Mouse (Mus musculus): ENCODE data around the gene Ttc30a1.
A peak's percentile ranks its signal among the peaks of the same experiment; 100 is the strongest.
"Not testable (repeated sequence)": the region's sequence is repeated elsewhere in the genome, so short reads cannot be mapped to it uniquely, and the experiment has no call there.

Gene Ttc30a1

DNA sequence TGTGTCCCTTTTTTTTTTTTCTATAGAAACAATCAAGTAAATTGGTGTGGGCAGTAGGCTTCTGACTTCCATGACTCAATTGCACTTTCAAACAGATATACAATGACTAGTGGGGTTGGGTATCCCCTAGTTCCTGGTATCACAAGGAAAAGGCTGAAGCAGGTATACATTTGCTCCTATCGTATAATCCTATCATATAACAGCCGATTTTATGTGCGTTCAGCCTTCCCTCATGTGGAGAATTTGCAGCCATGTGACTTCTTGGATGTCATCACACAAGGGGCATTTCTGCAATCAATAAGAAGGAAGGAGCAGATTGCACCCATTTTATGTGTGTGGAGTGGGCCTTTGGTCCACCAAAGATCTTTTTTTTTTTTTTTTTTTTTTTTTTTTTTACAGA lies 1.3 kb upstream of the Ttc30a1 start:
- DNase-seq (ENCODE audit: low spot score in 2 of 2) = no peak

DNA sequence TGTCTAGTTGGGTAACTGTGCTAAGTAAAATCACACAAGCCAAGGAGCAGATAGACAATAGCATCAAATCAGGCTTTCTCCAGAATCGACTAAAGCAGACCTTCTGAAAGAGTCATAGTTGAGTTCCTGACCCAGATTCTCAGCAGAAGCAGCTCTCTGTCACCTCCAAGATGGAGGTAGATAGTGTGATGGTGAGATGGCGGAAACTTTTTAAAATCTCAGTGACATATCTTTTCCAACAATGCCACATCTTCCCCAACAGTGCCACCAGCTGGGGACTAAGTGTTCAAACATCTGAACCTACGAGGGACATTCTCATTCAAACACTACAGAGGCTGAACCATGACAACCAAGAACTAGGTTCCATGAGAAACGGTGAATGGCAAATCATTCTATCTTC lies 859 bp upstream of the Ttc30a1 start:
- no peak for DNase-seq (ENCODE audit: low spot score in 2 of 2)

DNA sequence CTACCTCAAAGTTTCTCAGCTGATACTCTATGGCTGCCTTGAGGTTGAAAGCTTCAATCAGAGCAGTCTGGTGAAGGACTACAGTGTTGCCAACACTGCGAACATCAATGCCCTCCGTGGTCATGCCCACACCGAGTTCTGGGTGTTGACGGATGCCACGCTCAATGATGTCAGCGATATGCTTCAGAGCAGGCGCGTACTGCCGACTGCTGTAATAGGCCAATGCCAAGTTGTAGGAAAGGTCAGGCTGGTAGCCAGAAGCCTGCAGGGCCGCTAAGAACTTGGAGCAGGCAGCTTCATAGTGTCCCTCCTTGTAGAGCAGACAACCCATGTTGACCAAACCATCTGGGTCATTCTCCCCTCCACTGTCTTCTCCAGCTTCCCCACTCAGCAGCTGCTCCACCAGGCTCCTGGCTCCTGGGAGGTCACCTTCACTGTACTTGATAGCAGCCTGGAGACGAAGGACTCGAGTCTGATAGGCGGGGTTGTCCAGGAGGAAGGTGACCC lies 781 bp downstream of the Ttc30a1 start:
- DNase-seq (ENCODE audit: low spot score in 2 of 2) = not testable (repeated sequence)

DNA sequence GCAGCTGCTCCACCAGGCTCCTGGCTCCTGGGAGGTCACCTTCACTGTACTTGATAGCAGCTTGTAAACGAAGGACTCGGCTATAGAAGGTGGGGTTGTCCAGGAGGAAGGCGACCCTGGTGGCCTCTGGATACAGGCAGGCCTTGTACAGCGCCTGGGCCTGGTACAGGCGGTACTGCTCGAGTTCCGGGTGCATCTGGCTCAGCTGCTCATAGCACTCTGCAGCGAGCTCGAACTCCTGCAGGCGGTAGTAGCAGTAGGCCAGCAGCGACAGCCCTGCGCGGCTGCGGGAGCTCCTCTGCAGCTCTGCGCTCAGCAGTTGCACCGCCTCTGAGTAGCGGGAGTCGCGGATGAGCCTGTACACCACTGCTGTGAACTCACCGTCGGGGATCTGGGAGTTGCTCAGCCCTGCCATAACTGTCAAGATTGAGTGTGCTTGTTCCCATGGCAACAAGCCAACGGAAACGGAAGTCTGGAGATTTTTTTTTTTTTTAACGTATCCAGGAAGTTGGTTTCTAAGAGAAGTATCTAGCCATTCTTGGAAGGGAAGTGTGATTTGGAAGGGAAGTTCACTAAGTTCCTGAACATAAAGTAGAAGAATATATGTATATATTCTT lies 3.9 kb downstream of the Ttc30a1 start, which contains the start of gene Ttc30a2:
Ttc30a2 (minus strand) TSS at position 419 of the 617 bp plus-strand sequence.
- not testable (repeated sequence) for DNase-seq (ENCODE audit: low spot score in 2 of 2)

DNA sequence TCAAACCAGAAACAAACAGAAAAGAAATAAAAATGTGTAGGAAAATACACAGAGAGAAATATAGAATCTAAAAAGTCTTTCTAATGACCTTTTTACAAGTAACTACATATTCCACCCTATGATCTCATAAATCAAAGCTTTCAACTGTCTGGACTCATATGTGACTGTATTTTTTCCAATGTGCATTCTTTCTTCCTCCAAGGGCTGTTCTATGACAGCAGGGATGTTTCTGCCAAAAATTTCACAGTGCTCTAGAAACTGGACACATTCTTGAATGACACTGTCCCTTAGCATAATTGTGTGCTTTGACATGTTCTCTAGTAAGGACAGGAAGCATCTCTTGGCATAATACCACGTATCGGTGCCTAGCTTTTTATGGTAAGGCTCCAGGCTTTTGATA lies 5.7 kb downstream of the Ttc30a1 start:
- not testable (repeated sequence) for DNase-seq (ENCODE audit: low spot score in 2 of 2)

DNA sequence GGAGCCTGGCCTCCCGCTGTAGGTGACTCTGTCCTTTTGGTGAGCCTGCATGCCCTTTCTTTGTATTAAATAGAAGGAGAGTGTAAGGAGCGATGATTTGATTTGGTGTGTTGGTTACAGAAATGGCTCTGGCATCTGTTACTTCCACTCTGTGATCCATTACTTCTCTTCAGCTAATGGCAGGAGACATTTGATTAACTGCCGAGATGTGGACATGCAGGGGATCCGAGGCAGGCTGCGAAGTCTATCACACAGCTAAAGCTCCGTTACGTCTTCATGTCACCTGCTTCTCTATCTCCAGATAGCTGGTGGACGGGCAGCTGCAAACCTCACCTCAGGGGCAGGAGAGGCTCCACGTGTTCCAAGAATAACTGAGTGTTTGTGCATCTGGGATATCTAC lies 7.6 kb downstream of the Ttc30a1 start:
- no peak for DNase-seq (ENCODE audit: low spot score in 2 of 2)

DNA sequence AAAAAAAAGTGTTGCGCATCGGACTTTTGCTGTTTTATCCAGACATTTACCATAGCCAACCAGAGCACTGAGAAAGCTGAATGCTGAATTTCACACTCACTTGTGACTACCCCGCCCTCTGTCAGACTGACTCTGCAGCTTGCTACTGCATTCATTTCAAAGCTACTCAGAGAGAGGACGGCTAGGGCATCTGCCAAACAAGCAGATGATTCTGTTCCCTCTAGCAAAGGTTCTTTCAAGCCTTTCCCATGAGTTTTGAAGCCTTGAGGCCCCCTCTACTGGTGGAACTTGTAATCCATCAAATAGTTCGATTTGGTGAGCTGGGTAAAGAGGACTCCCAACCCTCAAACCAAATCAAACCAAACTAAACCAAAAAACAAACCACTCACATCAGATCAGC lies 16.8 kb downstream of the Ttc30a1 start:
- DNase-seq (ENCODE audit: low spot score in 2 of 2) = no peak

DNA sequence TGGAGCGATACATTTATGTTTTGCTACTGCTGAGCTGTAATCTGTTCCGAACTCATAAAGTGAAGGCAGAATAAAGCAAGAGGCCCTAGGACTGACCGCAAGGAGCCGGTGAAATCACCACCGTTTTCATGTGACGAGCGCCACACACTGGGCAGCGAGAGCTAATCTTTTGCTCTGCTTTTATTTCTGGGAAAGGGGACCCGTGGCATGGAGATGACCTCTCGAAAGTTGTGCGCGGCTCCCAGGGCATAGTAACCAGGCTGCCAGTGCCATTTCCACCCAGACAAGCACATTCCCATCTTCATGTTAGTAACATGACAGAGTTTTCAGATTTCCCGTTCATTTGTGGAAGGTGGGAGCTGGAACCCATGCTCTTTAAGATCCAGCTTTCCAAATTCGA lies 17.3 kb downstream of the Ttc30a1 start:
- DNase-seq (ENCODE audit: low spot score in 2 of 2) = peak; percentile 58 to 70

DNA sequence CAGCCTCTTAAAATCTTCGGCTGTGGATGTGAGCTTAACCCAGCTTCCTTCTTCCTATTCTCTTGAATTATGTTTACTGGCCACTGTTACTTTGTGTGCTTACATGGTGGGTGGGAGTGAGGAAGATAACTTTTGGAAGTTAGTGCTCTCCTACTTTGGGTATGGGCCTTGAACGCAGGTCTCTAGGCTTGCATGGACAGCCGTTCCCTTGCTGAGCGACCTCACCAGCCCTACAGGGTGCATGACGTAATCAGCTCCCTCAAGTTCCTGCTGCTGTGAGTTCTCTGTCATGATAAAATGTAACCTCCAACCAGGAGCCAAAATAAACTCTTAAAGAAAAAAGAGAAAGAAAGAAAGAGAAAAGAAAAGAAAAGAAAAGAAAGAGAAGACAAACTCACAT lies 17.7 kb downstream of the Ttc30a1 start:
- no peak for DNase-seq (ENCODE audit: low spot score in 2 of 2)

DNA sequence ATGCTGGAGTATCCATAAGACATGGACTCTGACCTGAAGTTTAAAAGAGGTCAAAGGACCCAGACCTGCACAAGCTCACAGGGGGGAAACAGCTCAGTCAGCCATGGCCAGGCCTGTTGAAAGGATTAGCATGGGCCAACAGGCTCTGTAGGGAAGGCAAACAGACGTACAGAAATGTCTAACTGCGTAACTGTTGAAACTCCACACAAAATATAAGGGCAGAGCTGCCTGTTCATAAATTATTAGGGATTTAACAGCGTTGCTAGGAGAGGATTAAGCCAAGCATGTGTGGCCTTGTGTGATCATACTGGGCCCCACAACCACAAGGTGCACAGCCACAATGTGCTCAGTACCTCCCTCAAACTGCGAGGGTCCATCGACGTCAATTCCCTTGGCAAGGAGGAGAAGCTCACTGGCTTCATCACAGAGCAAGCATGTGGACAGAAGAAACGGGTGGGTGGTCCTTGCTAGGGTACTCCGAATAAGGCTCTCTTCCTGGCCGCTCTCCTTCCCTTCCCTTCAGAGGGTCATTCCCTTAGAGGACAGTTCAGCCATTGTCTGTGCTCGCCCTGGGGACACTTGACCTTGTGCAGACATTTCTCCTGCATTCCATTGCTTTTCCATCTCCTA lies 18.4 kb downstream of the Ttc30a1 start:
- DNase-seq (ENCODE audit: low spot score in 2 of 2) = no peak

DNA sequence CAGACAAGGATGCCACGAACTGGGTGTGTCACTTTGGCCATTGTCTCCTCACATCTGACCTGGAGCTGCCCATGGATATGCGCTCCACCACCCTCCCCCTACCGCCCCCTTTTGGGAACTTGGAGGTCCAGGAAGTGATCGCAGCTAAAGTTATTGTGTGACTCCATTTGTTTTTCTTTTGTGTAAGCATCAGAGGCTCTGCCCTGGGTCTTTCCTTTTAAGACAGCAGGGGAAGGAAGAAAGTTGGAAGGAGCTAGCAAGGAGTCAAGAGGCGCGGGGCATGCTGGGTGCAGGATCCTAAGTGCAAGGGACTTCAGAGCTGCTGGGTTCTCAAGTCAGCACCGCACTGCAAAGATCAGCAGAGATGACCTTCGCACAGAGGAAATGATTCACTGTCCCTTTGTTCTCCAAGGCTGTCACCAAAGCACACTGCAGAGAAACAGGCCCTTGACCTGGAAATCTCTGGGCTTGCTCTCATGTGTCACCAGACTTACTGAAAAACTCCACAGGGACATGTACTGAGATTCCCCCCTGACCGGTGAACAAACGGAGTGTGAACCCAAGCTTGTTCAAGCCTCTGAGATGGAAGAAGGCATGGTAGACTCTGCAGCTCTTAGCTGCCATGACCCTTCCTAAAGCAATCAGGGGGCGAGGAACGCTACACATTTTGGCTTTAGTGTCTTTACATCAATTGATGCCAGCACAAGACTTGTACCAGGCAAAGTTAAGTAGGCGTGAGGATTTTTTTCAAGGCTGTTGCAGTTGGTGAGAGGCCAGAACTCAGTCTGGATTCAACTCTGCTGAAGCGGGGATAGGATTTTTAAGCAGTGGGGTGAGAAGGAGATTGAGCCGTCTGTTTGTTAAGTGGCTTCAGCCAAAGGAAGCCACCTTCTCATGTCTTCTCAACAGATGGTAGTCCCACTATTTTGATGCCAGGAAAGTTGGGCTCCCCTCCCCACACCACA lies 21.1 kb downstream of the Ttc30a1 start:
- no peak for DNase-seq (ENCODE audit: low spot score in 2 of 2)

DNA sequence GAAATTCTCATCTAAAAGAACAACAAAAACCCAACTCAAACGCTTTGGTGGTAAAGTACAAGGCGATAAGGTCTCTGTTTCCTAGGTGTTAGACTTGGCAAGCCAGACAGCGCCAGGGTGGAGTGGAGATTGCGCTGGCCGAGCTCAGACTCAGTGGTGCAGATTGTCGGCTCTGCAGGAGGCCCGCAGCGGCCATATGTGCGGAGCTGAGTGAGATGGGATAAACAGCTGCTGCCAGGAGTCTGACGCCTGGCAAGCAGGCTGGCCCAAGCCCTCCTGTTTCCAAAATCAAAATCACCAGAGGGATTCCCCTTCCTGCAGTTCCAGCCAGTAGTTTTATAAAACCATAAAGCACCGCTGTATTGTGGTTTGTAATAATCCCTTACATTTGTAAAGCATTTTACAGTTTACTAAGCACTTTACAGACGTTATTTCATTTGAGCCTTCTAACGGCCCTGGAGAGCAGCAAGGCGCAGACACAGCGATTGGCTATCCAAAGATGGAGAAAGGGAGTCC lies 21.9 kb downstream of the Ttc30a1 start:
- no peak for DNase-seq (ENCODE audit: low spot score in 2 of 2)

DNA sequence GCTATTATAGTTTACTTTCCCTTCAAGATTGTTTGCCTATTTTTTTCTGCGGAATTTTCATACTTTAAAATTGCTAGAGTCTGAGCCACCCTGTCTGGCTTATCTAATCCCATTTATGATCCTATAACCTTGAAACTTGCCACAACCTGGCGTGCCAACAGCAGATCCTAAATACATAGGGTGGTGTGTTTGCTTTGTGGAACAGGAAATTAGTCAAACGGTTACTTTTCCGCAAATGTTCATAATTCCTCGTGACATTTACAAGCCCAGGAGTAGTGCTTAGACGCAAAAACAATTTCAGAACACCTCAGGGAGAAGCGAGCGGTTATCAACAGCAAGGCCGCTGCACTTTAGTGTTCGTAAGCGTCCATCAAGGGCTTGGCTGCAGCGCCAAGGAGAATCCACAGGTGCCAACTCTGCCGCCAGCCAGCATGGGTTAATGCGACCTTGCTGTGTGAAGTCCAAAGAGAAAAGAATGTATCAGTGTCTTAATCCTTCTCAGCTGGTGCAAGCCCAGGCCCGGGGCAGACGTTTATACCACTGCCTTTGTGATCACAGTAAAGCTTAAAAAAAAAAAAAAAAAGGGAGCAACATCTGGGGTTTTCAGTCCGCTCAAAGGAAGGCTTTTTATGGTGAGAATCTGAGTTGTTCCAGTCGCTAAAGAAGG lies 22.5 kb downstream of the Ttc30a1 start:
- DNase-seq (ENCODE audit: low spot score in 2 of 2) = no peak

DNA sequence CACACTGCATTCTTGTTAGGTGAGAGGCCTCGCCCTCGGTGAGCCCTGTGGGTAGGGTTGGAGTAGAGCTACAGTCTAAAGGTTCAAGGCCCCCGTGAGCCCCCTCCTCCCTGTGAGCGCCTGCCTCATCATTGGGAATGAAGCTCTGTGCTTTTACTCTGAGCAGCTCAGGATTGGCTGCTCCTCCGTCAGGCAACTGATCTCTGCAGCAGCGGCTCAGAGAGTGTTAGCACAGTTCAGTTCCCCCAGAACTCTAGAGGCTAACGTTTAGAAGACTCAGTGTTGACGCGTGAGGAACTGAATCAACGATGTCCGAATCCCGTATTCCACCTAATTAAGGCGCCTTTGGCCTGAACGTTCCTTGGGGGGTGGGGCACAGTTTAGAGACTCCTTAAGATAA lies 26.1 kb downstream of the Ttc30a1 start:
- DNase-seq (ENCODE audit: low spot score in 2 of 2) = no peak

DNA sequence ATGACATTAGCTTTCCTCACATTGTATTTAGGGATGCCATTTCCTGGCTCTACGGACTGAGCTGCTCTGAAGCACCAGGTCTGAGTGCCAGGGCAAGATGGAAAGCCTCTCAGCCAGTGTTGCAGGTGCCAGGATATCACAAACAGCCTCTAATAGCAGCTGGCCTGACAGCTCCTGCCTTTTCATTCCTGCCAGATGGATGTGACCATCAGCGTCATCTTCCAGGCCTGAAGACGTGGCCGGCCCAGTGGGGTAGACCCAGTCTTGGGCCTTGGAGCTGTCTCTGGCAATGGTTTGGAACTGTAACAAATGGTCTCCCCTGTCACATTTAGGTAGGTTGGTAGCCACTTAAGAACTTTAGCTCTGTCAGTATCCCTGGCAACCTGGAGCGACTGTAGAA lies 28.4 kb downstream of the Ttc30a1 start:
- no peak for DNase-seq (ENCODE audit: low spot score in 2 of 2)

DNA sequence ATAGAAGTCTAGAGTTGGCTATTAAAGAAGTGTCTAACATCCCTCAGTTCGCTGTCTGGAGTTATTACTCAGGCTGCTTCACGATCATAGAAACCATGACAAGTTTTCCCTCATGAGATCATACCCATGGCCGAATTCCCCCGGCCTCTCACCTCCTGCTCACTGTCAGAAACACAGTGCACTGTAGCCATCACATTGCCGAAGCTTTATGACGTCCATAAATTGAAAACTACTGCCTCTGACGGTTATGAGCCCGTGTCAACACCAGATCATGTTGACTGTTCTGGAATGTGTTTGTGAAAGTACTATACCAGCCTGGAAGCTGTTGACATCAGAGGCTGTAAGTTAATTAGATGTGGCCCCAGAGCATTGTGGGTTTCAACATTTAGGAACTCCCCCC lies 31.1 kb downstream of the Ttc30a1 start:
- DNase-seq (ENCODE audit: low spot score in 2 of 2) = no peak

DNA sequence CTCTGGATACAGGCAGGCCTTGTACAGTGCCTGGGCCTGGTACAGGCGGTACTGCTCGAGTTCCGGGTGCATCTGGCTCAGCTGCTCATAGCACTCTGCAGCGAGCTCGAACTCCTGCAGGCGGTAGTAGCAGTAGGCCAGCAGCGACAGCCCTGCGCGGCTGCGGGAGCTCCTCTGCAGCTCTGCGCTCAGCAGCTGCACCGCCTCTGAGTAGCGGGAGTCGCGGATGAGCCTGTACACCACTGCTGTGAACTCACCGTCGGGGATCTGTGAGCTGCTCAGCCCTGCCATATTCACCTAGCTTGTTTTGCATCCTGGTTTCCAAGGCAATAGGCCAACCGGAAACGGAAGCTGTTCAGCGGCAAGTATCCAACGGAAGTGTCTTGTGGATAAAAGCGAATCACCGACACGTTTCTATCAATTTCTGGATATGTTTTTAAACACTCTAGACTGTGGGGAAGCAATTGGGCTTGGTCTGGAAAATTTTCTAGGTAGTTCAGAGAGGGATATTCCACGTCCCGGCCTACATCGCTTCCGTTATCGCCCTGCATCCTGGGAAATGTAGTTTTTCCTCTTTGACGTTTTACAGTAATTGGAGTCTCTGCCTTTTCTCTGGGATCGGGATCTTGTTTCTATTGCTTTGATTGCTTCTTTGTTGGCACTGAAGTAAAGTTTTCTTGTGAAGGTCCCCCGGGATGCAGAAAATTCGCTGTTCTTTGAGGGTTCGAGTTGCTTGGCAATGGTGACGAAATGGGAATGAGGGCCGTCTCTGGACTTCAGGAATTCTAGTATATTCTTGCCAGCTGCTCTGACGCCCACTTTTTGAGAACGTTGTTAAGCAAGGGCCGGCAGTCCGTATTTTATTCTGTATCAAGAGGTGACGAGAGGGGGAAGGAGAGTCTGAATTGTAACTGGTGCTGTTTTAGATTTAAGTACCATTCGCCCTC lies 43.4 kb downstream of the Ttc30a1 start, which contains the start of gene Ttc30b:
Ttc30b (minus strand) TSS at position 469 of the 947 bp plus-strand sequence.
- DNase-seq (ENCODE audit: low spot score in 2 of 2) = peak; percentile 65 to 77

DNA sequence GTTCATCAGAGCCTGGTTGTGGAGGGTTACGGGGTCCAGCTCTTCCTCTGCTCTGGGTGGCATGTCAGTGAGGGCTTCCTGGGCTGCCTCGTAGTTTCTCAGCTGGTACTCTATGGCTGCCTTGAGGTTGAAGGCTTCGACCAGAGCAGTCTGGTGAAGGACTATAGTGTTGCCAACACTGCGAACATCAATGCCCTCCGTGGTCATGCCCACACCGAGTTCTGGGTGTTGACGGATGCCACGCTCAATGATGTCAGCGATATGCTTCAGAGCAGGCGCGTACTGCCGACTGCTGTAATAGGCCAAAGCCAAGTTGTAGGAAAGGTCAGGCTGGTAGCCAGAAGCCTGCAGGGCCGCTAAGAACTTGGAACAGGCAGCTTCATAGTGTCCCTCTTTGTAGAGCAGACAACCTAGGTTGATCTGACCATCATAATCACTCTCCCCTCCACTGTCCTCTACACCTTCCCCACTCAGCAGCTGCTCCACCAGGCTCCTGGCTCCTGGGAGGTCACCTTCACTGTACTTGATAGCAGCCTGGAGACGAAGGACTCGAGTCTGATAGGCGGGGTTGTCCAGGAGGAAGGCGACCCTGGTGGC lies 44.1 kb downstream of the Ttc30a1 start:
- DNase-seq (ENCODE audit: low spot score in 2 of 2) = not testable (repeated sequence)

DNA sequence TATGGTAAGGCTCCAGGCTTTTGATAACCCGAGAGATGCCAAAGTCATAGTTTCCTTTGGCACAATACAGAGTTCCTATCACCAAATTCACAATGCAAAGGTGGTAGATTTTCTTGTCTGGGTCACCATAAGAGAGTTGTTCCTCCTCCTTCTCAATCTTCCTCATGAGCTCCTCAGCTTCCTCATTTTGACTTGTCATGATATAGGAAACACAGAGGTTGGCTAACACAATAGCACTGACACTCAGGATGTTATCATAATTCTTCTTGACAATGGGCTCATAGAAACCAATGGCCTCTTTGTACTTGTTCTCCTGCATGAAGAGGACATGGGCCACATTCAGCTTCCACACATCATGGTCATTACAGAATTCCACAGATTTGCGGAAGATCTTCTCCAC lies 45.1 kb downstream of the Ttc30a1 start:
- DNase-seq (ENCODE audit: low spot score in 2 of 2) = not testable (repeated sequence)

DNA sequence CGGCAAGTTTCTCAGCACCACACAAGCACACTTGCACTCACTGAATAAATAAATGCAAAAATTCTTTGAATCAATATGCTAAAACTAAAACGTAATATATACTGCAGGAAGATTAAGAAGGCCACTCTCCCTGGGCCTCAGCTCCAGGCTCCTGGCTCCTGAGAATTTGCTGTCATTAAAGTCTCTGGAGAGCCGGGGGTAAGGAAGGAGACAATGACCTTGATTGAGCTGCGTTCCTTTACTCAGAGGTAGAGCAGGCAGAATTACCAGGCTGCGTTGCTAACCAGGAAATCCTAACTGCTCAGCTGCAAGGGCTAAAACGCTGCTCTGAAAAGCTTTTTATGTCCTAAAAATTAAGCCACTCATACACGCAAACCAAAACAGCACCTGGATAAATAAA lies 48.2 kb downstream of the Ttc30a1 start:
- no peak for DNase-seq (ENCODE audit: low spot score in 2 of 2)
